Comparison of ENCODE assay signal across 1 mouse cellular context in the genomic region with DNA sequence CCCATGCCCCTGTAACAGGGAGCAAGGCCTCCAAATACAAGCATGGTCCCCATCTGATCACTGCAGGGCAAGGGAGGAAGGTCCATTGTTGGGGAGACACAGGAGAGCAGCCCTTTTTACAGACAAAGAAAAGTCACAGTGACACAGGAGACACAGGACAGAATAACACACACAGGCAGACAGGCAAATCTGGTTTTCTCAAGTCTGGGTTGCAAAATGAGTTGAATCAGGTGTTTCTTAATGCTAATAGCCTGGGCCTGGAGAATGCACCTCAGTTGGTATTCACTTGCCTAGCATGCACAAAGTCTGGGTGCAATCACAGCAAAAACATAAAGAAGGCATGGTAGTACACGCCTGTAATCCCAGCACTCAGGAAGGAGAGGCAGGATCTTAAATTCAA.
TF ChIP-seq lines count a peak whose summit lies in the region.

No protein-coding gene starts in this region.

TF ChIP-seq in myocyte, 11 proteins besides CTCF, POLR2A, EP300 and RAD21 (continued from another document):
- TF ChIP-seq SRF (IDR thresholded peaks at IDR 0.05; ENCODE audit: control insufficient read depth, insufficient read length, low read depth), result no peak
- no peak for TF ChIP-seq MYOG (IDR thresholded peaks at IDR 0.05; ENCODE audit: control insufficient read depth in 1 of 3, insufficient read depth in 1 of 3, insufficient read length in 2 of 3, low read depth in 2 of 3)
- no peak for TF ChIP-seq REST (IDR thresholded peaks at IDR 0.05; ENCODE audit: insufficient read depth, insufficient read length)
TF ChIP-seq in myocyte: peak in this region for 0.
